Mouse (Mus musculus): ENCODE measurements around the gene Mark4.

Gene Mark4

DNA sequence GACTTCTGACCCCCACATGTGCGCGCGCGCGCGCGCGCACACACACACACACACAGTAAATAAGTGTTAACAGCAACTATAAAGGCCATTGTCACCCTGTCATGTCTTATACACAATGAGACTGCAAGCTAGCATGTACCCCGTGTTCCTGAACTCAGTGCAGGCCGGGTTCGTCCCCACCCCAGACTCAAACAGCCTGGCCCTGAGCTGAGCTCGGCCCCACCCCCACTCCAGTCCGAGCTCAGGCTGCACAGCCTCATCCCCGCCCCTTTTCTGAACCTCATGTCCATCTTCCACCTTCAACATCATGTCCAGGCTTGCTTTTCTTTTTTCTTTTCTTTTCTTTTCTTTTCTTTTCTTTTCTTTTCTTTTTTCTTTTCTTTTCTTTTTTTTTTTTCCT is 11.7 kb upstream of the Mark4 start:
- no peak for DNase-seq (ENCODE audit: low spot score in 2 of 2)

GRCm38 (mm10) chr7:19469404-19469803 is 10.8 kb upstream of the Mark4 start:
- no peak for DNase-seq (ENCODE audit: low spot score in 2 of 2)

GRCm38 (mm10) chr7:19468279-19468678 is 9.7 kb upstream of the Mark4 start:
- DNase-seq (ENCODE audit: low spot score in 2 of 2), result no peak

- no peak for DNase-seq (ENCODE audit: low spot score in 2 of 2)
These were observed 9.0 kb upstream of the Mark4 start for GRCm38 (mm10) chr7:19467638-19468037.

- DNase-seq (ENCODE audit: low spot score in 2 of 2), result no peak
These were observed 8.1 kb upstream of the Mark4 start for GRCm38 (mm10) chr7:19466602-19467145.

GRCm38 (mm10) chr7:19464367-19465307 is 6.0 kb upstream of the Mark4 start:
- no peak for DNase-seq (ENCODE audit: low spot score in 2 of 2)

DNA sequence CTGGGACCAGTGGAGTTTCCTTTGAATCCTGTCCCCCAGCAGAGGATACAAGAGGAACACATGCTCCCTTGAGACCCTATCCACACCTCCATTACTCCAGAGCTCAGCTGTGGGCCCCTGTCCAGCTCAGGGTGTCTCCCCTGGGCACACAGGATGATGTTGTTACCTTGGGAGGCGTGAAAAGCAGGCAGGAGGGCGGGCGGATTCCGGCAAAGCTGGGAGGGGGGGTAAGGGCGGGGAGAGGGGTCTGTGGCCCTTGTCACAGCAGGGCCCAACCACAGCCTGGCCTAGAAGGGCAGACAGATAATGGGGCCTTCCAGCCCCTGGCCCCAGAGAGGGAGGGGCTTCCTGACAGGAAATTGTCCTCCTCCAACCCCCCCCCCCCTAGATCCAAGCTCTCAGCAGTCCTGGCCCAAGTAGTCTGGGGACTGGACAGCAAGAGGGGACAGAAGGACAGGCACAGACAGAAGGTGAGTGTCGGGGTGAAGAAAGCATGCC is 4.3 kb upstream of the Mark4 start, which contains the start of gene Exoc3l2:
Exoc3l2 (plus strand) TSS at position 448 of the 498 bp plus-strand sequence.
- no peak for DNase-seq (ENCODE audit: low spot score in 2 of 2)

GRCm38 (mm10) chr7:19462443-19462842 is 3.8 kb upstream of the Mark4 start:
- DNase-seq (ENCODE audit: low spot score in 2 of 2), result no peak

- DNase-seq (ENCODE audit: low spot score in 2 of 2), result peak; percentile 43 to 57
These were observed 2.9 kb upstream of the Mark4 start for GRCm38 (mm10) chr7:19461488-19461887.

DNA sequence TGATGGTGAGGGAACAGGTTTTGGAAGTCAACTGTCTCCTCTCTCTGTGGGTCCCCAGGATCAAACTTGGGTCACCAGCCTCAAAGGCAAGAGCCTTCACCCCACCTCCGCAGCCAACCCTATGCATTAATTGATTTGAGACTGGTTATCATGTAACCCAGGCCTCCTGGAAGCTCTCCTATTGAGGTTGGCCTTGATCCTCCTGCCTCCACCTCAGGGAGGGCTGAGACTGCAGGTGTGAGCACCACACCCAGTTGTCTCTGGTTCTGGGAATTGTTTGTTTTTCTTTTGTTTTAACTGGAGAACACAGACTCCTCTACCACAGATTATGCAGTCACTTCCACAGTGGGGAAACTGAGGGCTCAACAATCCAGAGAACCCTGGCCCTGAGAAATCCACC is 1.9 kb upstream of the Mark4 start:
- DNase-seq (ENCODE audit: low spot score in 2 of 2), result no peak

- DNase-seq (ENCODE audit: low spot score in 2 of 2), result no peak
These were observed 686 bp upstream of the Mark4 start for GRCm38 (mm10) chr7:19459144-19459870.

DNA sequence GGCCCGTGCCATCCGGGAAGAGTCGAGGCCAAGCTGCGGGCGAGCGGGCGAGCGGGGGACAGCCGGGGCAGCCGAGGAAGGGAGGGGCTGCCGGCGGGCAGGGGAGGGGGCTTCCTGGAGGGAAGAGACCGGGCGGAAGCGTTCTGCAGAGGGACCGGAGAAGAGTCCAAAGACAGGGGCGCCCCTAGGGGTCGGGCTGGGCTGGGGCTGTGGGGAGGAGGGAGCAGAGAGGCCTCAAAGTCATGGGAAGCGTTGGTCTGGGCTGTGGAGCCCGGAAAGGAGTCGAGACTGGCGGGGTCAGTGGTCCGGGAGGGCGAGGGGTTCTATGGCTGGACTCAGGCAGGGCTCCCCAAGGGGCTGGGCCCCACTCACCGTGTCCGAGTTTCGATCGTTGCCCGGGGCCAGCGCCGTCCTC is 542 bp downstream of the Mark4 start:
- peak in 1 of 2 experiments; percentile 39 for DNase-seq (ENCODE audit: low spot score in 2 of 2)

GRCm38 (mm10) chr7:19457414-19458071 is 1.1 kb downstream of the Mark4 start:
- no peak for DNase-seq (ENCODE audit: low spot score in 2 of 2)

DNA sequence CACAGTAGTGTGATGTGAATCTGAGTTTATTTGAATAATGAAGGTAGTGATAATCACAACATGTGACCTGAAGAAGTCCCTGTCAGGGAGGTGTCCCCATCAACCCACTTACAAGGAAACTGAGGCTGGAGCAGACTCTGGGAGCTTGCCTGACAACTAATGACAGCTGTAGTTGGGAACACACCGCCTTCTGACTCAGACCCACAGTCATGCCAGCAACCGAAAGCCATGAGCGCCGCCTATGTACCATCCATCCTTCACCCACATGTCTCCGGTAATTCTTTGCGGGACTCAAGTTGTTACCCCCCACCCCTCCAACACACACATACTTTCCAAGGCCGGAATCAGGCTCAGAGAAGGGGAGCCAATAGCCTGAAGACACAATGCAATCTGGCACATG is 2.0 kb downstream of the Mark4 start:
- no peak for DNase-seq (ENCODE audit: low spot score in 2 of 2)

GRCm38 (mm10) chr7:19455819-19456495 is 2.7 kb downstream of the Mark4 start:
- DNase-seq (ENCODE audit: low spot score in 2 of 2), result no peak

GRCm38 (mm10) chr7:19455186-19455585 is 3.4 kb downstream of the Mark4 start:
- DNase-seq (ENCODE audit: low spot score in 2 of 2), result no peak

DNA sequence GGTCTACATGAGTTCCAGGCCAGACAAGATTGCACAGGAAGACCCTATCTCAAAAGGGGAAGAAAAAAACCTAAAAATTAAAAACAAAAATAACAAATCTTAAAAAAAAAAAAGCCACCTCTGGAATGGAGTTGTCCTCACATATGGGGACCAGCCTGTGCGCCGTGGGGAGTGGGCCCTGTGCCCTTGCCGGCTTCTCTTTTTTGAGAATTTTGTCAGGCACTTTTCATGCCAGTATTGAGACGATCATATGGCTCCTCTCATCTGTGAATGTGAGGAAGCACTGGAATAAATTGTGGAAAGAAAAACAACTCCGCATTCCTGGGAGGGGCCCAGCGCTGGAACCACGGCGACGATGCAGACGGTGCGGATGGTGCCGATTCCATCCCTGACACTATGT is 9.5 kb downstream of the Mark4 start:
- DNase-seq (ENCODE audit: low spot score in 2 of 2), result no peak

- DNase-seq (ENCODE audit: low spot score in 2 of 2), result no peak
These were observed 10.9 kb downstream of the Mark4 start for GRCm38 (mm10) chr7:19447689-19448088.

DNA sequence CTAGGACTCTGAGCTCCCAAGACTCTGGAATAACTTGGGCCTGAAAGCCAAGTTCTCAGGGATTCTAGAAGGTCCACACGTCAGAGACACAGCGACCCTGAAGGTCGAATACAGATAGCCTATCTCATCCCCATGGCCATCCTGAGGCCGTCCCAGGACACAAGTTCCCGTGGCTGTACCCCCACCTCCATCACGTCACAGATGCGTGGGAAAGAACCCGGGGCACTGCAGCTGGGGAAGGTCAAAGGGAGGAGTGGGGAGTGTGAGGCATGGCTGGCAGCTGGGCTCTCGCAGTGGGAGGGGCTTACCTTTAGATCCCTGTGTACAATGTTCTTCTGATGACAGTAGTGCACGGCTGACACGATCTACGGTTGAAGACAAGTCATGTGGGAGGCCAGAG is 13.8 kb downstream of the Mark4 start:
- no peak for DNase-seq (ENCODE audit: low spot score in 2 of 2)

- peak; percentile 48 to 78 for DNase-seq (ENCODE audit: low spot score in 2 of 2)
These were observed 15.3 kb downstream of the Mark4 start for GRCm38 (mm10) chr7:19443344-19443743.

DNA sequence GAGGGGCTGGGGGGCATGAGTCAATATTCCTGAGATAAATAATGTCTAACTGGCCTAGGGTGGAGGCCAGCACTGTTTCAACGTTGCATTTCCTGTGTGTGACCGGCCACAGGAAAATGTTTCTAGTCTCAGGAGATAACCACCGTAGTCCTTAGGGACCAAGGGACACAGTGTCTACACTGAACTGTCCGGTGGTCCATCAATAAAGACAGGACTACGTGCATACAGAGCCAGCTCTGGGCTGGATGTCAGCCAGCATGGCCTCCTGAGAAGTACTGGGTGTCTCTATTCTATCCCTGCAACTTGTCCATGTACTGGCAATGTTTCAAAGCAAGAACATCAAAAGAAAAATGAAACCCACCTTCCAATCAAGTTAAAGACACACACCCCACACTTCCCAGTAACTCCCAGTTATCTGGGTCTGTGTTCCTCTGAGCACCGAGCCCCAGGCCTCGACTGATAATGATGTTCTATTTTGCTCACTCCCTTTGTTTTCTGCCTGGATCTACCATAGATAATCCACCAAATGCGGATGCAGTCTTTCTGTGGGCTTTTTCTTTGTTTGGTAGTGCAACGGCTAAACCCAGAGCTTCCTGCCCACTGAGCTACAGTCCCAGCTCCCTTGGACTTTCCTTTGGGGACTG is 17.1 kb downstream of the Mark4 start:
- no peak for DNase-seq (ENCODE audit: low spot score in 2 of 2)

All from spleen, postnatal 14 days (tissue).